Mouse (Mus musculus) heart, embryonic 14.5 days (tissue): ENCODE results near the gene Olfr930. TPM values are rescaled to one million over a fixed set of nuclear protein-coding genes. Genes with fewer than 3 reads are reported as not detected.

Experiments
- ATAC-seq: fragments of 200-750 bp; cut with Nextera tagmentation; 2 replicates; pipeline ENCODE4 v1.8.0; 2017; ENCODE audit warnings: low read depth, moderate TSS enrichment; ENCODE audit not compliant: insufficient number of reproducible peaks, insufficient read depth, low FRiP score
- H3K27ac ChIP-seq, 2 experiments: fragments of 200-500 bp in 1 of 2; fragments of 300-500 bp in 1 of 2; sonication (generic) in 1 of 2; replicated peaks in 1 of 2; 2 replicates each; pipeline ENCODE4 v1.5.1; 2012 to 2014; ENCODE audit warnings: low read depth in 2 of 2, low read length in 2 of 2, control low read depth in 1 of 2, mild to moderate bottlenecking in 1 of 2, mixed read lengths in 1 of 2; ENCODE audit not compliant: control insufficient read depth in 1 of 2, insufficient read depth in 1 of 2
- H3K27me3 ChIP-seq: fragments of 300-500 bp; sonication (generic); 2 replicates; pipeline ENCODE4 v1.6.1; 2014; ENCODE audit warnings: mild to moderate bottlenecking, low read length, control low read depth; ENCODE audit not compliant: control insufficient read depth, insufficient read depth
- H3K36me3 ChIP-seq: fragments of 300-500 bp; sonication (generic); 2 replicates; pipeline ENCODE4 v1.6.1; 2014; ENCODE audit warnings: mild to moderate bottlenecking, control low read depth, low read length, mixed read lengths; ENCODE audit not compliant: control insufficient read depth, insufficient read depth
- H3K4me1 ChIP-seq, 2 experiments: fragments of 200-500 bp in 1 of 2; fragments of 300-500 bp in 1 of 2; sonication (generic) in 1 of 2; 2 replicates each; pipeline ENCODE4 v1.6.1; 2012 to 2014; ENCODE audit warnings: low read length in 2 of 2, control low read depth in 1 of 2, mixed read lengths in 1 of 2; ENCODE audit not compliant: control insufficient read depth in 2 of 2, insufficient read depth in 2 of 2
- H3K4me2 ChIP-seq: fragments of 300-500 bp; sonication (generic); 2 replicates; pipeline ENCODE4 v1.6.1; 2014; ENCODE audit warnings: mild to moderate bottlenecking, low read length
- H3K4me3 ChIP-seq, 2 experiments: fragments of 200-500 bp in 1 of 2; fragments of 300-500 bp in 1 of 2; sonication (generic) in 1 of 2; 2 replicates each; pipeline ENCODE4 v1.5.1; 2012 to 2014; ENCODE audit warnings: low read length in 2 of 2, mild to moderate bottlenecking in 2 of 2, control low read depth in 1 of 2, low read depth in 1 of 2, moderate library complexity in 1 of 2; ENCODE audit not compliant: control insufficient read depth in 1 of 2, insufficient read depth in 1 of 2
- H3K9ac ChIP-seq: fragments of 300-500 bp; sonication (generic); 2 replicates; pipeline ENCODE4 v1.6.1; 2014; ENCODE audit warnings: mild to moderate bottlenecking, low read length
- H3K9me3 ChIP-seq: fragments of 300-500 bp; sonication (generic); 2 replicates; pipeline ENCODE4 v1.6.1; 2016; ENCODE audit warnings: low read length, control low read depth; ENCODE audit not compliant: control insufficient read depth
- WGBS: fragments of 180-500 bp; shearing (Covaris S2); extraction: QIAGEN DNeasy Blood & Tissue Kit; methylation state at CpG from one replicate; pipeline ENCODE4 v1.1.7; 2014; 5-methylcytosine and 5-hydroxymethylcytosine counted together
- polyA plus RNA-seq: library from polyadenylated mRNA; unstranded; fragments of >200 nt; fragmentation: Nextera tagmentation; extraction: Ambion mirVana; gene quantifications from 2 replicates; pipeline ENCODE4 v1.2.1, GENCODE M21; 2014

Gene Olfr930
- not detected in 2 replicates for polyA plus RNA-seq

- no peaks in the 10 kb centered on the region for H3K36me3 ChIP-seq
- H3K4me3 ChIP-seq = no peak within 1 kb of the TSS
- ATAC-seq = no peak
- H3K4me1 ChIP-seq = no peaks in the 10 kb centered on the region
- no peak within 1 kb of the TSS for H3K4me2 ChIP-seq
- H3K27me3 ChIP-seq = no peaks in the 10 kb centered on the region
- H3K27ac ChIP-seq = no peak within 1 kb of the TSS
- no peak within 1 kb of the TSS for H3K9ac ChIP-seq
- H3K9me3 ChIP-seq = no peaks in the 10 kb centered on the region
Observed at GRCm38 (mm10) chr9:38929509-38929908, at the start of gene Olfr930. Gene Olfr930 (plus strand): TSS chr9:38929809.

DNA sequence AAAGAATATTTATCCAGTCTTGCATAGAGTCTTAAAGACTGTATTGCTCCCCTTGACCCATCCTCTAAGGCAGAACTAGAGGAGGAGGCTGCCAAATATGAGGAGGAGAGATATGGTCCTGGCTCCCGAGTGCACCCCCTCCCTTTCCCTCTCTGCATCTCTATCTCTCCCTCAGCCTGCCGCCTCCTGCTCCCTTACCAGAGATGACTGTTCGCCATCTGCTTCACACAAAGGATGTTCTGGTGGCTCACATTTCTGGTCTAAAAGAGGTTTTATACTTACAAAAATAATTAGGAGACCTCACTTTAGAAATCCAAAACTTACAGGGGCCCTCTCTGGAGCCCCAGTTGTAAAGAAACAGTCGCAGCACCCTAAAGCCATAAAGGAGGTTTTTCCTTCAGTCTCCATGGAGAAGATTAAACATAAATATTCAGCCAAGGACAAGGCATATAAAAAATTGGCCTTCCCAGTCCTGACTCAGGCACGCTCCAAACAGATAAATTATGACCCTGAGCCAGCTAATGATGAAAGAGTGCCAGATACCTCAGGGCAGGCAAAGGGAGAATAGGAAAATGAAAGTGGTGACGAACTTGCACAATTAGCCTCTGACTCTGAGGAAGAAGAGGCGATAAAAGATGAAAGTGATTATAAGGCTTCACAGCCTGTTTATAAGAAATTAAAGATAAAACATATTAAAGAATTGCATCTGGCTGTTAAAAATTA lies 24.0 kb downstream of the Olfr930 start:
- H3K27me3 ChIP-seq = no peaks in the 10 kb centered on the region
- H3K36me3 ChIP-seq = no peaks in the 10 kb centered on the region
- no peak overlapping the region for H3K4me2 ChIP-seq
- no peak for ATAC-seq
- H3K9ac ChIP-seq = no peak overlapping the region
- no peak overlapping the region for H3K4me3 ChIP-seq
- no peak overlapping the region for H3K27ac ChIP-seq
- H3K4me1 ChIP-seq = no peaks in the 10 kb centered on the region
- no peaks in the 10 kb centered on the region for H3K9me3 ChIP-seq
- 69% methylated on average over 7 of the region's 7 CpGs for WGBS

DNA sequence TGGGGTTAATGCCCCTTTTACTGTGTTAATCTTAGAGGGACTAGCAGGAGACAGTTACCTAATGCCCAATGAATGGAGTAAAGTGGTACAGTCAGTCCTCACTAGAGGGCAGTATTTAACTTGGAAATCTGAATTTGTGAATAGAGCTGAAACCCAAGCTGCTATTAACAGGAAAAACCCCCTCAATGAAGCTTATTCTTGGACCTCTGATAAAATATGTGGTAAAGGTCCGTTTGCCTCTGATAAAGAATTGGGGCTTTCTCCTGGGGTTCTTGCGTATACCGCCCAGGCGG lies 24.5 kb downstream of the Olfr930 start:
- Histone ChIP-seq H3K4me1 (no peaks in the 10 kb centered on the region), H3K9me3 (no peaks in the 10 kb centered on the region), H3K36me3 (no peaks in the 10 kb centered on the region), H3K27ac (no peak overlapping the region), H3K4me2 (no peak overlapping the region), H3K9ac (no peak overlapping the region), H3K4me3 (no peak overlapping the region), H3K27me3 (no peaks in the 10 kb centered on the region)
- ATAC-seq = no peak
- WGBS = 71% methylated on average over 4 of the region's 4 CpGs

GRCm38 (mm10) chr9:38972013-38972412 lies 42.4 kb downstream of the Olfr930 start, which contains the start of gene Olfr933:
Gene Olfr933 (plus strand): TSS chr9:38972313.
- no peak for ATAC-seq
- no peaks in the 10 kb centered on the region for H3K9me3 ChIP-seq
- H3K27me3 ChIP-seq = no peaks in the 10 kb centered on the region
- no peaks in the 10 kb centered on the region for H3K4me1 ChIP-seq
- no peak within 1 kb of the TSS for H3K27ac ChIP-seq
- no peaks in the 10 kb centered on the region for H3K36me3 ChIP-seq
- H3K9ac ChIP-seq = no peak within 1 kb of the TSS
- H3K4me2 ChIP-seq = no peak within 1 kb of the TSS
- WGBS = 69% methylated on average over 4 of the region's 4 CpGs
- H3K4me3 ChIP-seq = no peak within 1 kb of the TSS

Other genes starting within 250 kb of the Olfr930 start
- not detected in 2 replicates for gene Olfr919, start 226.1 kb upstream of the Olfr930 start, polyA plus RNA-seq
- gene Vwa5a, start 211.5 kb upstream of the Olfr930 start, polyA plus RNA-seq = 23.2 and 25.5 TPM in 2 replicates
- gene Olfr920, start 177.5 kb upstream of the Olfr930 start, polyA plus RNA-seq = 0.04 and 0.05 TPM in 2 replicates
- gene Olfr921, start 156.7 kb upstream of the Olfr930 start, polyA plus RNA-seq = not detected in 2 replicates
- gene Olfr922, start 115.2 kb upstream of the Olfr930 start, polyA plus RNA-seq = 0.12 TPM in 1 of 2 replicates, not detected in the other
- not detected in 2 replicates for gene Olfr923, start 103.3 kb upstream of the Olfr930 start, polyA plus RNA-seq
- gene Olfr924, start 85.4 kb upstream of the Olfr930 start, polyA plus RNA-seq = not detected in 2 replicates
- gene Olfr26, start 74.7 kb upstream of the Olfr930 start, polyA plus RNA-seq = not detected in 2 replicates
- gene Olfr926, start 52.7 kb upstream of the Olfr930 start, polyA plus RNA-seq = not detected in 2 replicates
- not detected in 2 replicates for gene Olfr933, start 42.5 kb downstream of the Olfr930 start, polyA plus RNA-seq
- gene Olfr934, start 58.5 kb downstream of the Olfr930 start, polyA plus RNA-seq = not detected in 2 replicates
- gene Olfr935, start 69.9 kb downstream of the Olfr930 start, polyA plus RNA-seq = not detected in 2 replicates
- not detected in 2 replicates for gene Olfr146, start 93.6 kb downstream of the Olfr930 start, polyA plus RNA-seq
- not detected in 2 replicates for gene Olfr937, start 135.1 kb downstream of the Olfr930 start, polyA plus RNA-seq
- gene Olfr938, start 149.1 kb downstream of the Olfr930 start, polyA plus RNA-seq = not detected in 2 replicates
- not detected in 2 replicates for gene Olfr27, start 198.3 kb downstream of the Olfr930 start, polyA plus RNA-seq
- gene Olfr943, start 236.5 kb downstream of the Olfr930 start, polyA plus RNA-seq = not detected in 2 replicates